Mouse (Mus musculus): ENCODE measurements around the gene Uchl4.

DNA sequence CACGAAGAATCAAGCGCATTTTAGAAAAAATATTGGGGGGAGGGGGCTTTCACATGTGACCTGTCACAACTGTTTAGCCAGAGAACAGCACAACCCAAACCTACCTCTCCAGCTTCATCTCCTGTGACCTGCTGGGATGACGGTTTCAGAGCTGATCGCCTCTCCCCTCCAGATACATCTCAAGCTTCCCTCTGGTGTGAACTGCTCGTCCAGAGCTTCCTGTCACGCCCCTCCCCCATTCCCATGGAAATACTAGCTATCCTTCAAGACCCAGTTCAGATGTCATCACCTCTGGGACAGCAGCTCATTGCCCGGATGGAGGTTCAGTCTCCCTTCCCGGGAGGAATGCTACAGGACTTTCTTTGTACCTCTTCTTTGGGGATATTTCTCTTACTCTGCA, 5.7 kb downstream of the Uchl4 start:
- no peak for TF ChIP-seq GATA1 (IDR thresholded peaks at IDR 0.05; ENCODE audit: borderline replicate concordance, low read length)
- TF ChIP-seq FLI1 (IDR thresholded peaks at IDR 0.05; ENCODE audit: low read length): no peak

Data from megakaryocyte, embryonic 14.5 days (primary cell).